7 mouse cellular contexts compared by ENCODE assay signal in the genomic region with DNA sequence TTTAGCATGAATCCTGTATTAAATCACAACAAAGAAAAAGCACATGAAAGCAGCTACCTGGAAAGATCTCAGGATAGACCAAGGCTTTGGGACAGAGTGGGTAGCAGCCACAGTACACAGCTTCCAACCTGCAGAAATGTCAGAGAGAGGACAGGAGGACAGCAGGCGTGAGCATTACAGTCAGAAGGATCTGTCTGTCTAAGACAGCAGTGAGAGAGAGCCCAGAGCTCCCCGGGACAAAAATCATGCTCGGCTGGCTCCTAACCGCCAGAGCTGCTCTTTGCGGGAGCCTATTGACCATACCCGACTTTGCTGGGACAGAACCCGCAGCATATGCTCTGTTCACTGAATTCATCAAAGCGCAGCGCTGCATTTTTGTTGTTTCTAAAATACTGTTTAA.
A peak's percentile ranks its signal among the peaks of the same experiment; 100 is the strongest.
DNase-seq lines count a peak whose midpoint lies in the region; ATAC-seq lines count a peak whose summit lies in the region.

No protein-coding gene starts in this region.

- peak; percentile 18 for DNase-seq in layer of hippocampus, adult 11-12 months (ENCODE audit: low spot score)
- DNase-seq in layer of hippocampus, adult 9-10 months (ENCODE audit: low spot score): no peak
- DNase-seq in embryonic facial prominence, embryonic 14.5 days (ENCODE audit: low spot score): peak; percentile 24
- DNase-seq in intestine, embryonic 14.5 days (ENCODE audit: low spot score): no peak
- peak; percentile 18 for DNase-seq in lung, postnatal 10 days
- no peak for DNase-seq in testis, postnatal 10 days (ENCODE audit: low spot score)
- DNase-seq in spleen, postnatal 4 days (ENCODE audit: low spot score in 2 of 2): no peak

- H3K4me2 ChIP-seq in embryonic facial prominence, embryonic 14.5 days (ENCODE audit: low read depth, low read length): peak overlapping the region; percentile 35
- no peak overlapping the region for H3K4me2 ChIP-seq in intestine, embryonic 14.5 days (ENCODE audit: low read length)

- H3K27me3 ChIP-seq in embryonic facial prominence, embryonic 14.5 days (replicated peaks; ENCODE audit: control insufficient read depth, insufficient read depth, low read length): no peaks in the 10 kb centered on the region
- no peaks in the 10 kb centered on the region for H3K27me3 ChIP-seq in intestine, embryonic 14.5 days (replicated peaks; ENCODE audit: control insufficient read depth, insufficient read depth, low read length)

- 41% methylated on average over 9 of the region's 9 CpGs for WGBS in embryonic facial prominence, embryonic 14.5 days
- 42% methylated on average over 9 of the region's 9 CpGs for WGBS in intestine, embryonic 14.5 days

- no peaks in the 10 kb centered on the region for H3K36me3 ChIP-seq in embryonic facial prominence, embryonic 14.5 days (ENCODE audit: control insufficient read depth, insufficient read depth, low read length)
- H3K36me3 ChIP-seq in intestine, embryonic 14.5 days (ENCODE audit: control insufficient read depth, insufficient read depth, low read length): no peaks in the 10 kb centered on the region

- peak overlapping the region; percentile 39 for H3K27ac ChIP-seq in embryonic facial prominence, embryonic 14.5 days (replicated peaks; ENCODE audit: low read depth, low read length)
- peak overlapping the region; percentile 74 for H3K27ac ChIP-seq in intestine, embryonic 14.5 days (ENCODE audit: low read depth)

- ATAC-seq in embryonic facial prominence, embryonic 14.5 days (ENCODE audit: low read depth): no peak
- no peak for ATAC-seq in intestine, embryonic 14.5 days (replicated peaks; ENCODE audit: low FRiP score, low TSS enrichment, low read depth)

- no peaks in the 10 kb centered on the region for H3K9me3 ChIP-seq in embryonic facial prominence, embryonic 14.5 days (ENCODE audit: control insufficient read depth, low read length)
- H3K9me3 ChIP-seq in intestine, embryonic 14.5 days (ENCODE audit: control insufficient read depth, low read length): no peaks in the 10 kb centered on the region

- H3K4me3 ChIP-seq in embryonic facial prominence, embryonic 14.5 days (ENCODE audit: low read depth, low read length): no peak overlapping the region
- no peak overlapping the region for H3K4me3 ChIP-seq in intestine, embryonic 14.5 days (ENCODE audit: low read depth, low read length)

- 0 out of 2 replicates have a peak overlapping the region, but pooled peaks have one; percentile 40 for H3K9ac ChIP-seq in embryonic facial prominence, embryonic 14.5 days (ENCODE audit: low read depth, low read length)
- H3K9ac ChIP-seq in intestine, embryonic 14.5 days (ENCODE audit: low read length): no peak overlapping the region

- H3K4me1 ChIP-seq in embryonic facial prominence, embryonic 14.5 days (ENCODE audit: control insufficient read depth, insufficient read depth, low read length): no peaks in the 10 kb centered on the region
- H3K4me1 ChIP-seq in intestine, embryonic 14.5 days (replicated peaks; ENCODE audit: control insufficient read depth, insufficient read depth, low read length): peaks cover 5% of the 10 kb centered on the region; the same call in 1 of the 2 replicates

Comparison
In these comparisons a context has a peak if more than half of its experiments do, and no peak if none do; other contexts are left out.
1. DNase-seq: peak in layer of hippocampus, adult 11-12 months (single experiment), embryonic facial prominence, embryonic 14.5 days (single experiment) and lung, postnatal 10 days (single experiment); none in layer of hippocampus, adult 9-10 months (single experiment), intestine, embryonic 14.5 days (single experiment), testis, postnatal 10 days (single experiment) and spleen, postnatal 4 days (0 of 2).